Mouse (Mus musculus): ENCODE results near the gene Rpl34. TPM values are rescaled to one million over a fixed set of nuclear protein-coding genes. Genes with fewer than 3 reads are reported as not detected.
A peak's percentile ranks its signal among the peaks of the same experiment; 100 is the strongest.

Rpl34 gene
- polyA plus RNA-seq, 1 experiment from 2014 or later, result 772 TPM

- Histone ChIP-seq H3K27me3 (ENCODE audit: insufficient read depth, poor library complexity, severe bottlenecking) (no peaks in the 10 kb centered on the region), H3K27ac (no peak overlapping the region), H3K36me3 (peaks cover 81% of the 10 kb centered on the region), H3K9me3 (no peaks in the 10 kb centered on the region), H3K4me3 (no peak overlapping the region), H3K4me1 (replicated peaks) (peaks cover 2% of the 10 kb centered on the region; the same call in 1 of the 2 replicates)
- 85% methylated on average over 6 of the region's 6 CpGs for WGBS
- DNase-seq (ENCODE audit: low spot score), result no peak
These were observed 27.9 kb downstream of the Rpl34 start for GRCm38 (mm10) chr3:130702289-130702688.

- Histone ChIP-seq H3K4me3 (no peak overlapping the region), H3K36me3 (peaks cover 83% of the 10 kb centered on the region), H3K27me3 (ENCODE audit: insufficient read depth, poor library complexity, severe bottlenecking) (no peaks in the 10 kb centered on the region), H3K9me3 (no peaks in the 10 kb centered on the region), H3K4me1 (replicated peaks) (no peaks in the 10 kb centered on the region), H3K27ac (no peak overlapping the region)
- DNase-seq (ENCODE audit: low spot score), result no peak
- 85% methylated on average over 4 of the region's 4 CpGs for WGBS
These were observed 32.6 kb downstream of the Rpl34 start for GRCm38 (mm10) chr3:130697622-130698021.

- 94% methylated on average over 7 of the region's 7 CpGs for WGBS
- Histone ChIP-seq H3K9me3 (no peaks in the 10 kb centered on the region), H3K4me3 (no peak overlapping the region), H3K4me1 (replicated peaks) (peaks cover 12% of the 10 kb centered on the region), H3K27me3 (ENCODE audit: insufficient read depth, poor library complexity, severe bottlenecking) (no peaks in the 10 kb centered on the region), H3K27ac (no peak overlapping the region), H3K36me3 (peaks cover 54% of the 10 kb centered on the region)
- no peak for DNase-seq (ENCODE audit: low spot score)
These were observed 35.5 kb downstream of the Rpl34 start for GRCm38 (mm10) chr3:130694705-130695104.

GRCm38 (mm10) chr3:130694041-130694593, 36.1 kb downstream of the Rpl34 start:
- no peak overlapping the region for H3K4me3 ChIP-seq
- peaks cover 48% of the 10 kb centered on the region for H3K36me3 ChIP-seq
- no peaks in the 10 kb centered on the region for H3K27me3 ChIP-seq (ENCODE audit: insufficient read depth, poor library complexity, severe bottlenecking)
- DNase-seq (ENCODE audit: low spot score), result no peak
- 74% methylated on average over 9 of the region's 9 CpGs for WGBS
- no peak overlapping the region for H3K27ac ChIP-seq
- H3K9me3 ChIP-seq, result no peaks in the 10 kb centered on the region
- peaks cover 12% of the 10 kb centered on the region for H3K4me1 ChIP-seq (replicated peaks)

- no peaks in the 10 kb centered on the region for H3K9me3 ChIP-seq
- 48% methylated on average over 12 of the region's 12 CpGs for WGBS
- peak overlapping the region; percentile 51 for H3K4me3 ChIP-seq
- peaks cover 25% of the 10 kb centered on the region for H3K36me3 ChIP-seq
- no peaks in the 10 kb centered on the region for H3K27me3 ChIP-seq (ENCODE audit: insufficient read depth, poor library complexity, severe bottlenecking)
- peaks cover 12% of the 10 kb centered on the region for H3K4me1 ChIP-seq (replicated peaks)
- DNase-seq (ENCODE audit: low spot score), result no peak
- H3K27ac ChIP-seq, result peak overlapping the region; percentile 80
These were observed 38.5 kb downstream of the Rpl34 start for GRCm38 (mm10) chr3:130691596-130692170.

GRCm38 (mm10) chr3:130690834-130691595, 39.2 kb downstream of the Rpl34 start:
- Histone ChIP-seq H3K4me3 (peak overlapping the region; percentile 51), H3K27me3 (ENCODE audit: insufficient read depth, poor library complexity, severe bottlenecking) (no peaks in the 10 kb centered on the region), H3K9me3 (no peaks in the 10 kb centered on the region), H3K36me3 (peaks cover 18% of the 10 kb centered on the region), H3K4me1 (replicated peaks) (peaks cover 12% of the 10 kb centered on the region), H3K27ac (peak overlapping the region; percentile 80)
- peak; percentile 64 for DNase-seq (ENCODE audit: low spot score)
- 17% methylated on average over 20 of the region's 20 CpGs for WGBS

- Histone ChIP-seq H3K4me1 (replicated peaks) (peaks cover 12% of the 10 kb centered on the region), H3K27ac (no peak overlapping the region), H3K9me3 (no peaks in the 10 kb centered on the region), H3K36me3 (peaks cover 4% of the 10 kb centered on the region), H3K4me3 (no peak overlapping the region), H3K27me3 (ENCODE audit: insufficient read depth, poor library complexity, severe bottlenecking) (no peaks in the 10 kb centered on the region)
- WGBS, result 32% methylated on average over 12 of the region's 12 CpGs
- peak; percentile 80 for DNase-seq (ENCODE audit: low spot score)
These were observed 40.6 kb downstream of the Rpl34 start for GRCm38 (mm10) chr3:130689630-130690029.

- WGBS, result 91% methylated on average over 1 of the region's 1 CpGs
- no peak overlapping the region for H3K27ac ChIP-seq
- H3K4me3 ChIP-seq, result no peak overlapping the region
- no peaks in the 10 kb centered on the region for H3K36me3 ChIP-seq
- no peaks in the 10 kb centered on the region for H3K27me3 ChIP-seq (ENCODE audit: insufficient read depth, poor library complexity, severe bottlenecking)
- H3K4me1 ChIP-seq (replicated peaks), result peaks cover 14% of the 10 kb centered on the region
- H3K9me3 ChIP-seq, result no peaks in the 10 kb centered on the region
- DNase-seq (ENCODE audit: low spot score), result no peak
These were observed 43.1 kb downstream of the Rpl34 start for GRCm38 (mm10) chr3:130687051-130687450.

- H3K27me3 ChIP-seq (ENCODE audit: insufficient read depth, poor library complexity, severe bottlenecking), result no peaks in the 10 kb centered on the region
- DNase-seq (ENCODE audit: low spot score), result no peak
- H3K36me3 ChIP-seq, result no peaks in the 10 kb centered on the region
- no peak overlapping the region for H3K4me3 ChIP-seq
- WGBS, result 91% methylated on average over 8 of the region's 8 CpGs
- H3K9me3 ChIP-seq, result no peaks in the 10 kb centered on the region
- H3K27ac ChIP-seq, result no peak overlapping the region
- 0 out of 2 replicates have a peak, but pooled peaks cover 2% of the 10 kb centered on the region for H3K4me1 ChIP-seq (replicated peaks)
These were observed 45.2 kb downstream of the Rpl34 start for GRCm38 (mm10) chr3:130685014-130685366.

GRCm38 (mm10) chr3:130684276-130685013, 45.8 kb downstream of the Rpl34 start:
- no peak for DNase-seq (ENCODE audit: low spot score)
- WGBS, result 85% methylated on average over 9 of the region's 9 CpGs
- Histone ChIP-seq H3K9me3 (no peaks in the 10 kb centered on the region), H3K27me3 (ENCODE audit: insufficient read depth, poor library complexity, severe bottlenecking) (no peaks in the 10 kb centered on the region), H3K4me1 (replicated peaks) (0 out of 2 replicates have a peak, but pooled peaks cover 2% of the 10 kb centered on the region), H3K36me3 (no peaks in the 10 kb centered on the region), H3K27ac (no peak overlapping the region), H3K4me3 (no peak overlapping the region)

- WGBS, result 74% methylated on average over 8 of the region's 8 CpGs
- Histone ChIP-seq H3K9me3 (no peaks in the 10 kb centered on the region), H3K27me3 (ENCODE audit: insufficient read depth, poor library complexity, severe bottlenecking) (no peaks in the 10 kb centered on the region), H3K36me3 (no peaks in the 10 kb centered on the region), H3K4me1 (replicated peaks) (0 out of 2 replicates have a peak, but pooled peaks cover 2% of the 10 kb centered on the region), H3K4me3 (no peak overlapping the region), H3K27ac (no peak overlapping the region)
- DNase-seq (ENCODE audit: low spot score), result no peak
These were observed 46.4 kb downstream of the Rpl34 start for GRCm38 (mm10) chr3:130683836-130684235.

- H3K27me3 ChIP-seq (ENCODE audit: insufficient read depth, poor library complexity, severe bottlenecking), result no peaks in the 10 kb centered on the region
- 86% methylated on average over 9 of the region's 9 CpGs for WGBS
- H3K27ac ChIP-seq, result no peak overlapping the region
- no peaks in the 10 kb centered on the region for H3K9me3 ChIP-seq
- no peaks in the 10 kb centered on the region for H3K36me3 ChIP-seq
- H3K4me3 ChIP-seq, result no peak overlapping the region
- DNase-seq (ENCODE audit: low spot score), result no peak
- 0 out of 2 replicates have a peak, but pooled peaks cover 2% of the 10 kb centered on the region for H3K4me1 ChIP-seq (replicated peaks)
These were observed 48.0 kb downstream of the Rpl34 start for GRCm38 (mm10) chr3:130682183-130682582.
